Mouse (Mus musculus): ENCODE data around the gene Cstad.

DNA sequence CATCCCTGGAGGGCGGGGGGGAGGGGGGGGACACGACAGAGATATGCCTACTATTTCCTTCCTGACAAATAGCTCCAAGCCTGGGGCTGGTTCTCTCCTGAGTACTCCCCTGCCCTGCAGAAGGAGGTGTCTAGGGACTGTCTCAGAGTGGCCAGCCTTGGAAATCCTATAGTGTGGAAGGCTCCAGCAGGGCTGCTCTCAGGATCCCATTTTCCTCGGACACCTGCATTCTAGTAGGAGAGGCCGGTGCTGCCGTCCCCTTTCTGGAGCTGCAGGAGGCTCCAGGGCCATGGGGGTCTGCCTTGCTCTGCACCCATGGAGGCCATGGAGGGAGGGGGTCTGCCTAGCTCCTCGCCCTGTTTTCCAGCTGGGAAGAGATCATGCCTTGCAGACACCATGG lies 2.4 kb upstream of the Cstad start:
- TF ChIP-seq POLR2A (IDR thresholded peaks at IDR 0.05; ENCODE audit: borderline replicate concordance, extremely low read depth, insufficient read depth, insufficient read length, poor library complexity, severe bottlenecking) (no peak), CTCF (IDR thresholded peaks at IDR 0.05; ENCODE audit: borderline replicate concordance, extremely low read depth, insufficient read depth, insufficient read length) (no peak)
